Mouse (Mus musculus): ENCODE results near the gene Olfr66. TPM values are rescaled to one million over a fixed set of nuclear protein-coding genes. Genes with fewer than 3 reads are reported as not detected.

The Olfr66 gene
- polyA plus RNA-seq (2012; rRNA removed): not detected in 2 replicates

DNA sequence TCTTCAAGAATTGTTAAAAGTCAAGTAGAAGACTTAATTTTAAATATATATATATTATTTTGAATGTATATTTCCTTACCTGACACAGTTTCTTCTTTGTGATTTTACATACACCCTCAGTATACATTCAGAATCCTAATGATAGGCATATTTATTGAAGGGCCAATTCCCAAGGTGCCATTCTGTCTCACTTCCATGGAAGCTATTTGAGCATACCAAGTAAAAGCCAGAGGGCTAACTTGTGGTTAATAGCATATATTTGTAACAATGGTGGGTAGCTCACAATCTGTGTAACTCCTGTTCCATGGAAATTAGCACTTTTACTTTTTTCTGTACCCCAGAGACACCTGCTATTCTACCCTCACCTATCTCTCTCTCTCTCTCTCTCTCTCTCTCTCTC is at the start of gene Olfr66:
Olfr66 (minus strand) TSS at position 101 of the 400 bp plus-strand sequence.
- no peak for TF ChIP-seq CTCF (IDR thresholded peaks at IDR 0.05; ENCODE audit: borderline replicate concordance, extremely low read depth, insufficient read depth, insufficient read length)
- no peak for TF ChIP-seq POLR2A (IDR thresholded peaks at IDR 0.05; ENCODE audit: borderline replicate concordance, extremely low read depth, insufficient read depth, insufficient read length, poor library complexity, severe bottlenecking)
- no peak for DNase-seq (ENCODE audit: low read depth)

- DNase-seq (ENCODE audit: low read depth): no peak
- TF ChIP-seq CTCF (IDR thresholded peaks at IDR 0.05; ENCODE audit: borderline replicate concordance, extremely low read depth, insufficient read depth, insufficient read length): no peak
- TF ChIP-seq POLR2A (IDR thresholded peaks at IDR 0.05; ENCODE audit: borderline replicate concordance, extremely low read depth, insufficient read depth, insufficient read length, poor library complexity, severe bottlenecking): no peak
Measured at GRCm38 (mm10) chr7:103934264-103934663, 48.2 kb upstream of the Olfr66 start, which contains the start of gene Olfr632. Gene Olfr632 (plus strand): TSS chr7:103934347.

- TF ChIP-seq POLR2A (IDR thresholded peaks at IDR 0.05; ENCODE audit: borderline replicate concordance, extremely low read depth, insufficient read depth, insufficient read length, poor library complexity, severe bottlenecking) (no peak), CTCF (IDR thresholded peaks at IDR 0.05; ENCODE audit: borderline replicate concordance, extremely low read depth, insufficient read depth, insufficient read length) (no peak)
- DNase-seq (ENCODE audit: low read depth): no peak
Measured at GRCm38 (mm10) chr7:103928525-103928924, 42.5 kb upstream of the Olfr66 start, which contains the start of gene Olfr631. Gene Olfr631 (plus strand): TSS chr7:103928825.

GRCm38 (mm10) chr7:103915338-103915737 is 29.3 kb upstream of the Olfr66 start:
- no peak for DNase-seq (ENCODE audit: low read depth)
- TF ChIP-seq POLR2A (IDR thresholded peaks at IDR 0.05; ENCODE audit: borderline replicate concordance, extremely low read depth, insufficient read depth, insufficient read length, poor library complexity, severe bottlenecking) (no peak), CTCF (IDR thresholded peaks at IDR 0.05; ENCODE audit: borderline replicate concordance, extremely low read depth, insufficient read depth, insufficient read length) (no peak)

DNA sequence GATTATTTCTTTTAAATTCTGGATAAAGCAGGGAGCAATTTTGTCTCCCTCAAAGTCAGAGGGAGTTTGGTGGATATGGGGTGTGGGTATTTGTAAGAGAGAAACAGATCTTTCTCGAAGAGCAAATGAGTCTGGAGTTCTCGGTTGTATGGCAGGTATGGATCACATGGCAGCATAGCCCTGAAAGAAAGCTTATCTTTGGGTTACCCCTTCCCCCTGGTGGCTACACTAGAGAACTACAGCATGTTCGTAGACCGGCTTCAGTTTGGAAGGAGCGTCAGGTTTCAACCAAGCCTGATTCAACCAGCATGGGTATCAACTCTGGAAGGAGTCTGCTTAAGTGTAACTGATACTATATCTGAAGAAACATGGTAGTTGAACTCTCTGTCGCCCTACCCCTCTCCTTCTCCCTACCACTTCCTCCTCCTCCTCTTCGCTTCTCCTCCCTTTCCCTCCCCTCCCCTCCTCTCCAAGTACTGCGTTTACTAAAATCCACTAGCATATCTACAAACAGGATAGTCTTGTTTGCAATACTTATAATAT is 27.0 kb upstream of the Olfr66 start:
- TF ChIP-seq POLR2A (IDR thresholded peaks at IDR 0.05; ENCODE audit: borderline replicate concordance, extremely low read depth, insufficient read depth, insufficient read length, poor library complexity, severe bottlenecking): no peak
- TF ChIP-seq CTCF (IDR thresholded peaks at IDR 0.05; ENCODE audit: borderline replicate concordance, extremely low read depth, insufficient read depth, insufficient read length): peak; percentile 40; the same call in 1 of the 2 replicates
- DNase-seq (ENCODE audit: low read depth): peak; percentile 6

- no peak for DNase-seq (ENCODE audit: low read depth)
- TF ChIP-seq POLR2A (IDR thresholded peaks at IDR 0.05; ENCODE audit: borderline replicate concordance, extremely low read depth, insufficient read depth, insufficient read length, poor library complexity, severe bottlenecking) (no peak), CTCF (IDR thresholded peaks at IDR 0.05; ENCODE audit: borderline replicate concordance, extremely low read depth, insufficient read depth, insufficient read length) (no peak)
Measured at GRCm38 (mm10) chr7:103910047-103910446, 24.0 kb upstream of the Olfr66 start.

DNA sequence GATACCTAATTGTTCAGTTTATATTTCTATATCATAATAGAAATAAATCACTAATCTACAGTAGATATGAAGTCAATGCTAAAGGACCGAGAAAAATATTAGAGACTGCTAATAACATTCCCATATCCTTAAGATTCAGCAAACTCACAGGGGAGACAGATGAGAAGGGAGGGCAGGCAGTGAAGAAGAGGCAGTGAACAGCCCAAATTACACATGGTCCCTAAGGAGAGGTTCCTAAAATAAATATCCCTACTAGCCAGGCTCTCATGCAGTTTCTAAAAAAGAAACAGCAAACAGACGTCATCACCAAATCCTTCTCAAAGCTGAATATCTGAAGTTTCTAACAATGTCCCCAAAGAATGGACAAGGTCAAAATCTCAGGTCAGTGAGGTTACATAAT is 17.1 kb upstream of the Olfr66 start, which contains the start of gene Olfr65:
Olfr65 (plus strand) TSS at position 301 of the 400 bp plus-strand sequence.
- TF ChIP-seq POLR2A (IDR thresholded peaks at IDR 0.05; ENCODE audit: borderline replicate concordance, extremely low read depth, insufficient read depth, insufficient read length, poor library complexity, severe bottlenecking) (no peak), CTCF (IDR thresholded peaks at IDR 0.05; ENCODE audit: borderline replicate concordance, extremely low read depth, insufficient read depth, insufficient read length) (no peak)
- DNase-seq (ENCODE audit: low read depth): no peak

- TF ChIP-seq CTCF (IDR thresholded peaks at IDR 0.05; ENCODE audit: borderline replicate concordance, extremely low read depth, insufficient read depth, insufficient read length) (no peak), POLR2A (IDR thresholded peaks at IDR 0.05; ENCODE audit: borderline replicate concordance, extremely low read depth, insufficient read depth, insufficient read length, poor library complexity, severe bottlenecking) (no peak)
- DNase-seq (ENCODE audit: low read depth): no peak
Measured at GRCm38 (mm10) chr7:103894385-103894784, 8.3 kb upstream of the Olfr66 start, which contains the start of gene Olfr64. Gene Olfr64 (minus strand): TSS chr7:103894485.

- no peak for TF ChIP-seq POLR2A (IDR thresholded peaks at IDR 0.05; ENCODE audit: borderline replicate concordance, extremely low read depth, insufficient read depth, insufficient read length, poor library complexity, severe bottlenecking)
- TF ChIP-seq CTCF (IDR thresholded peaks at IDR 0.05; ENCODE audit: borderline replicate concordance, extremely low read depth, insufficient read depth, insufficient read length): no peak
- no peak for DNase-seq (ENCODE audit: low read depth)
Measured at GRCm38 (mm10) chr7:103877093-103877492, 9.0 kb downstream of the Olfr66 start.

DNA sequence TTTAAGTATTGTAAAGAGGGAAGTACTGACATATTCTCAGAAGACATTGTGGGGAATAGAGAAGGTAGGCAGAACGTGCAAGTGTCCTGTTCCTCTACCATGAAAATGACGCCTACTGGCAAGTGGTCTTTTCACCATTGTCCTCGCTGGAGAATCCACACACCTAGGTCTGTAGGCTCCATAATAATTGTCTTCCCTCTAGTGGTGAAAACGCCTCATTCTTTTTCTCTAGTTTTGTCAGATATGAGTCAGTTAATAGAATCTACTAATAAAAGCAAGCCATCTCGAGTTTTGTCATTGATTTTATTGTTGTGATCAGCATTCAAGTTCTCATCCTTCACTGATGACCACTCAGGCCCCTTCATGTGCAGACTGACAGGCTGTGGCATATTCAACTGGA is 11.6 kb downstream of the Olfr66 start:
- peak; percentile 1 for DNase-seq (ENCODE audit: low read depth)
- no peak for TF ChIP-seq CTCF (IDR thresholded peaks at IDR 0.05; ENCODE audit: borderline replicate concordance, extremely low read depth, insufficient read depth, insufficient read length)
- no peak for TF ChIP-seq POLR2A (IDR thresholded peaks at IDR 0.05; ENCODE audit: borderline replicate concordance, extremely low read depth, insufficient read depth, insufficient read length, poor library complexity, severe bottlenecking)

DNA sequence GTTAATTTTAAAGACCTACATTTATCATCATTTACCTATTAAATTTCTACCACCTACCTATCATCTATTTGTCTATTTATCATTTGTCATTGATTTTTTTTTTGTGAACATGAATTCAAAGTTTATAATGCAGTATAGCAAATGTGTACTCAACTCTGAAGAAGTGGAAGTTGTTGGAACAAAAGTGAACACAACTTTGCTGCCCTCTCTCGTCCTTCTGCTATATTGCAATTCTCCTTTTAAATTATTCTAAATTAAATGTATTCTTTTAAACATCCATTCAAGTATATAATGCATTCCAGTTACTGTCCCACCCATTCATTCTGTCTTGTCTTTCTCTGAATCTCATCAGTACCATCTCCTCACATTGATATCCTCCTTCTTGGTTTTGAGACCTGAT is 13.0 kb downstream of the Olfr66 start:
- DNase-seq (ENCODE audit: low read depth): peak; percentile 27
- TF ChIP-seq CTCF (IDR thresholded peaks at IDR 0.05; ENCODE audit: borderline replicate concordance, extremely low read depth, insufficient read depth, insufficient read length) (no peak), POLR2A (IDR thresholded peaks at IDR 0.05; ENCODE audit: borderline replicate concordance, extremely low read depth, insufficient read depth, insufficient read length, poor library complexity, severe bottlenecking) (no peak)

GRCm38 (mm10) chr7:103870667-103871066 is 15.4 kb downstream of the Olfr66 start:
- no peak for TF ChIP-seq CTCF (IDR thresholded peaks at IDR 0.05; ENCODE audit: borderline replicate concordance, extremely low read depth, insufficient read depth, insufficient read length)
- no peak for DNase-seq (ENCODE audit: low read depth)

Measured in brain, embryonic 14.5 days (tissue).